In the genomic region with DNA sequence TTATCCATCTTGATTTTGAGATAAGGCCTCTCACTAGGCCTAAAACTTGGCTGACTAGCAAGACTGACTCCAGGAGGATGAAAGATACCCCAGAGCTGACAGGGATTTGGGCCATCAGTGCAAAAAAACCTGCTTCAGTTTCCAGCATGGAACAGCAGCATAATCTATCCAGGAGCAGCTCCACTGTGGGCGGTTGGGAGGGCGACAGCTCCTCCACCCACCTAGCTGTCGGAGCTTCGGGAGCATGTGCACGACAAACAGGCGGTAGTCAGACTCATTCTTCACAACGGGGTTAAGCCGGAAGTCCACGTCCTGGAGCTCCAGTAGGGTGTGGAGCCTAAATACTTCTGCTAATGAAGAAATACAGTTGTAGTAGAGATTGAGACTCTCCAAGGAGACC, we compare ENCODE assay signal across 19 mouse cellular contexts. TPM values are rescaled to one million over a fixed set of nuclear protein-coding genes. Genes with fewer than 3 reads are reported as not detected.
DNase-seq lines count a peak whose midpoint lies in the region.
"Had no signal": no experiment of that assay in that cellular context is flagged by ENCODE, and none has a peak within 500 bp of the region (broad histone marks: within the 10 kb centered on the region; RNA-seq: fewer than 3 reads in every experiment).

No protein-coding gene starts in this region.

- DNase-seq in heart, adult 11 months = peak; percentile 76
- no peak for DNase-seq in heart, postnatal 10 days
- DNase-seq in left cerebral cortex, adult 18-20 months (ENCODE audit: low spot score in 2 of 2) = peak; percentile 7 to 28
- DNase-seq in left cerebral cortex, postnatal 4 days = no peak
- DNase-seq in right cerebral cortex, adult 2 months (ENCODE audit: low spot score in 2 of 2) = peak; percentile 23 to 28
- DNase-seq in right cerebral cortex, postnatal 4 days = no peak
- peak; percentile 34 for DNase-seq in brain, adult 2 months (ENCODE audit: low read depth, low spot score)
- DNase-seq in cerebellum, adult 18-20 months = no peak
- DNase-seq: adrenal gland, adult 2 months; adrenal gland, postnatal 10 days; adrenal gland, postnatal 25 days; cerebellum, adult 11-12 months; cerebellum, adult 8-10 months; cerebellum, adult 9-11 months; cerebellum, postnatal 14 days; cerebellum, postnatal 36 days; embryo, embryonic 11 days had no signal

- intact Hi-C loops in heart, postnatal 10 days (cut with DNase I) = no loop called here
- intact Hi-C loops in left cerebral cortex, postnatal 4 days (cut with DNase I) = no loop called here

RNA-seq across cellular contexts. Expression of gene Cep72, which starts 4.0 kb away (rescaled TPM):
- total RNA-seq in heart, postnatal 10 days (2021) = 1 to 10 TPM; 2.0 to 2.8 TPM
- under 1 TPM; 0.77 to 0.84 TPM for total RNA-seq in left cerebral cortex, adult 18-20 months (2021)
- 1 to 10 TPM; 4.1 to 4.4 TPM for total RNA-seq in left cerebral cortex, postnatal 4 days (2021)

RNA-seq across cellular contexts. Expression of gene Tppp, which starts 48.9 kb away (rescaled TPM):
- 10 to 100 TPM; 15.9 to 17.2 TPM for total RNA-seq in heart, postnatal 10 days (2021)
- 100 to 1,000 TPM; 351 to 372 TPM for total RNA-seq in left cerebral cortex, adult 18-20 months (2021)
- total RNA-seq in left cerebral cortex, postnatal 4 days (2021) = 10 to 100 TPM; 37.7 to 37.9 TPM
- total RNA-seq: common myeloid progenitor, adult 5-6 weeks; MEL had no signal

Comparison
In these comparisons a context has a peak if more than half of its experiments do, and no peak if none do; other contexts are left out.
1. DNase-seq: peak in heart, adult 11 months (single experiment), left cerebral cortex, adult 18-20 months (2 of 2), right cerebral cortex, adult 2 months (2 of 2) and brain, adult 2 months (single experiment); none in heart, postnatal 10 days (0 of 2), left cerebral cortex, postnatal 4 days (single experiment), right cerebral cortex, postnatal 4 days (single experiment) and cerebellum, adult 18-20 months (0 of 2).
2. RNA of gene Tppp, which starts 48.9 kb away (total RNA-seq): 351 to 372 TPM in left cerebral cortex, adult 18-20 months; 37.7 to 37.9 TPM in left cerebral cortex, postnatal 4 days and 15.9 to 17.2 TPM in heart, postnatal 10 days; every median in the first group is over 4 times any median in the second.